Mouse (Mus musculus) stomach, postnatal 0 days (tissue): ENCODE results near the gene Spire2. TPM values are rescaled to one million over a fixed set of nuclear protein-coding genes. Genes with fewer than 3 reads are reported as not detected.

Experiments used
- ATAC-seq: fragments of 200-750 bp; cut with Nextera tagmentation; 2 replicates; pipeline ENCODE4 v1.8.0; 2017; ENCODE audit not compliant: low FRiP score, low TSS enrichment
- DNase-seq: peaks from one replicate; pipeline ENCODE4 v3.0.0-alpha.2; 2016; ENCODE audit warnings: low spot score
- H3K27ac ChIP-seq: fragments of 300-500 bp; sonication (generic); replicated peaks from 2 replicates; pipeline ENCODE4 v1.5.1; 2014; ENCODE audit warnings: mild to moderate bottlenecking, control low read depth
- H3K27me3 ChIP-seq: fragments of 300-500 bp; sonication (generic); 2 replicates; pipeline ENCODE4 v1.6.1; 2014; ENCODE audit warnings: low read length; ENCODE audit not compliant: control insufficient read depth, insufficient read depth
- H3K36me3 ChIP-seq: fragments of 300-500 bp; sonication (generic); 2 replicates; pipeline ENCODE4 v1.6.1; 2014; ENCODE audit warnings: low read length, mixed read lengths; ENCODE audit not compliant: control insufficient read depth, insufficient read depth
- H3K4me1 ChIP-seq: fragments of 300-500 bp; sonication (generic); replicated peaks from 2 replicates; pipeline ENCODE4 v1.6.1; 2014; ENCODE audit warnings: antibody characterized with exemption; ENCODE audit not compliant: control insufficient read depth, insufficient read depth
- H3K4me2 ChIP-seq: fragments of 300-500 bp; sonication (generic); replicated peaks from 2 replicates; pipeline ENCODE4 v1.6.1; 2014; ENCODE audit warnings: low read depth, mild to moderate bottlenecking, control low read depth, moderate library complexity
- H3K4me3 ChIP-seq: fragments of 300-500 bp; sonication (generic); 2 replicates; pipeline ENCODE4 v1.5.1; 2014; ENCODE audit warnings: low read depth, low read length, control low read depth
- H3K9ac ChIP-seq: fragments of 300-500 bp; sonication (generic); 2 replicates; pipeline ENCODE4 v1.6.1; 2014; ENCODE audit warnings: mild to moderate bottlenecking, low read length, control low read depth, mixed read lengths
- H3K9me3 ChIP-seq: fragments of 300-500 bp; sonication (generic); 2 replicates; pipeline ENCODE4 v1.6.1; 2016; ENCODE audit warnings: low read length; ENCODE audit not compliant: control insufficient read depth
- CTCF ChIP-seq: IDR thresholded peaks from 2 replicates; pipeline ENCODE4 v1.5.1; 2016; ENCODE audit warnings: antibody characterized with exemption, low read depth, mild to moderate bottlenecking, moderate library complexity
- EP300 ChIP-seq: optimal IDR thresholded peaks from 2 replicates; pipeline ENCODE3; 2016; ENCODE audit warnings: antibody characterized with exemption
- WGBS: fragments of 180-500 bp; shearing (Covaris S2); extraction: QIAGEN DNeasy Blood & Tissue Kit; methylation state at CpG from one replicate; pipeline ENCODE4 v1.1.7; 2014; 5-methylcytosine and 5-hydroxymethylcytosine counted together
- polyA plus RNA-seq: library from polyadenylated mRNA; unstranded; fragments of >200 nt; fragmentation: Nextera tagmentation; extraction: Ambion mirVana; gene quantifications from 2 replicates; pipeline ENCODE4 v1.2.1, GENCODE M21; 2015

The Spire2 gene
- polyA plus RNA-seq, 1 experiment from 2014 or later = 12.4 TPM

DNA sequence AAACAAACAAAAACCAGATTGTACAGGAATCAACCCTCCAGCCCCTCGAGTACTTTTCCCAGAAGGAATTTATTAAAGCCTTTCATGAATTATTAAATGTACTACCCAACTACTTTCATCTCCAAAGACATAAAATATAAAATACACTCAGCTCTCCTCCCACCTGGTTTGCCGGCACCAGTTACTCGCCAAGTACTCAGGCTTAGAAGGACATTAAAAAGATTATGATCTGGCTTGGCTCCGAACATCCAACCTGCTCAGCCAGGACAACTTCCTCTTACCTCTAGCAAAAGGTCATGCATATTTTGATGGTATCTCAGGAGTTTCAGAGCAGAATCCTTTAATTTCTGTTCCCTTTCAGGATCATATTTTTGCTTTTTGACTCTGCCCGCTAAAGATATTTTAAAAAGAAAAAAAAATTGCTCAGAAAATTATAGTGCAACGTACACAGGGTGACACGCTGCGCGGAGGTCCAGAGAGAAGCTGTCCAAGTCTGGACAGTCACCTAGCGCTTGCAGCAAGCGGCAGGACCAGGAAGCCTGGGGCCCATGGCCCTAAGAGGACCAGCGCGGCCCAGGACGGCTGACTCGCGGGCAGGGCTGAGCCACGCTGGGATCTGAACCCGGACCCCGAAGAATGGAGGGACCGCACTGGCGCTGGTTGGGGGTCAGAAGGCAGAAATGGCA, 14.6 kb upstream of the Spire2 start:
- Histone ChIP-seq H3K9ac (peak overlapping the region; percentile 60), H3K4me3 (peak overlapping the region; percentile 55), H3K27ac (no peak overlapping the region), H3K36me3 (no peaks in the 10 kb centered on the region), H3K9me3 (no peaks in the 10 kb centered on the region), H3K4me2 (peak overlapping the region; percentile 92), H3K27me3 (no peaks in the 10 kb centered on the region), H3K4me1 (0 out of 2 replicates have a peak, but pooled peaks cover 3% of the 10 kb centered on the region)
- no peak for DNase-seq
- peak; percentile 72 for ATAC-seq
- WGBS = 4% methylated on average over 21 of the region's 21 CpGs
- no peak for TF ChIP-seq CTCF
- TF ChIP-seq EP300 = no peak

DNA sequence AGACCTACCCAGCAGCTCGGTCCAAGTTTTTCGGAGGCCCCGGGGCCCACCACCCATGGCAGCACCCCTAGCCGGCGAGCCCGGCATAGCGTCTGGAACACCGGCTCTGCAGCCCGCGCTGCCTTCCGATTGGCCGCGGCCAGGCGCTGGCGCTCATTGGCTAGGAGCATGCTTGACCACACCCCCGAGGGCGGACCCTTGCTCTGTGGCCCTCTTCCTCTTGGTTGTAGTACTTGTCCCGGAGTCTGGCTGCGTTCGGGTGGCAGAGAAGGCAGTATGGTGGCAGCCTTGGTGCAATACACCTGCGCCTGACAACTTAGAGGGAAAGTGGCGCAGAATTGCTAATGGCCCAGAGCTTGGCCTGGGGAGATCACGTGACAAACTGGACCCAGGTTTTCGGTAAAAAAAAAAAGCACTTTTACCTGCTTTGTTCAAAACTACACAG, 14.0 kb upstream of the Spire2 start, which contains the start of gene Fanca:
TSS of gene Fanca (minus strand) at position 110 of the 445 bp plus-strand sequence.
- ATAC-seq (peak; percentile 99), DNase-seq (peak; percentile 98)
- H3K4me1 ChIP-seq = 0 out of 2 replicates have a peak, but pooled peaks cover 3% of the 10 kb centered on the region
- no peak within 1 kb of the TSS for H3K27ac ChIP-seq
- WGBS = under 1% methylated on average over 24 of the region's 24 CpGs
- H3K9ac ChIP-seq = peak within 1 kb of the TSS; percentile 60
- H3K36me3 ChIP-seq = no peaks in the 10 kb centered on the region
- no peaks in the 10 kb centered on the region for H3K9me3 ChIP-seq
- H3K27me3 ChIP-seq = no peaks in the 10 kb centered on the region
- H3K4me2 ChIP-seq = peak within 1 kb of the TSS; percentile 92
- TF ChIP-seq CTCF (peak; percentile 47), EP300 (no peak)
- peak within 1 kb of the TSS; percentile 55 for H3K4me3 ChIP-seq

DNA sequence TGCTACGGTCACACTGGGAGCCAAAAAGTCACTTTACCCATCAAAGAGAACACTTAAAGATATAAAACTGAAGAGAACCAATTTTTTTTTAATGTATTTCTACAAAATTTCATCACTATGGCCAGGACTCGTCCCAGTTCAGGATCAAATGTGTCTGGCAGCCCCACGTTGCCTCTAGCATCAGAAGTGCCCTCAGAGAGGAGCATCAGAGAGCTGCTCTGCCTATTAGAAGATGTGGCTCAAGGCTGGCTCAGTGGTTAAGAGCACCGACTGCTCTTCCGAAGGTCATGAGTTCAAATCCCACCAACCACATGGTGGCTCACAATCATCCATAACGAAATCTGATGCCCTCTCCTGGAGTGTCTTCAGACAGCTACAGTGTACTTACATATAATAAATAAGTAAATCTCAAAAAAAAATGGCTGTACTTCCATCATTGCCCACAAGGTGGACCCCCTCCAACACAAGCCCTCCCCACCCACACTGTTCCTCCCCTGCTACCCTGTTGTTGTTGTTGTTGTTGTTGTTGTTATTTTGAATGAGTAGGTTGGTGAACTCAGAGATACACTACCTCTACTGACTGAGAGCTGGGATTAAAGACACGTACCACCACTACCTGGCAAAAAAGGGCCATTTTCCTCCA, 12.9 kb upstream of the Spire2 start:
- TF ChIP-seq EP300 = no peak
- peak; percentile 82 for TF ChIP-seq CTCF
- 27% methylated on average over 7 of the region's 7 CpGs for WGBS
- DNase-seq (peak; percentile 45), ATAC-seq (no peak)
- H3K4me1 ChIP-seq = 0 out of 2 replicates have a peak, but pooled peaks cover 3% of the 10 kb centered on the region
- no peak overlapping the region for H3K4me3 ChIP-seq
- H3K27ac ChIP-seq = no peak overlapping the region
- H3K9ac ChIP-seq = no peak overlapping the region
- H3K27me3 ChIP-seq = no peaks in the 10 kb centered on the region
- no peaks in the 10 kb centered on the region for H3K36me3 ChIP-seq
- H3K4me2 ChIP-seq = no peak overlapping the region
- no peaks in the 10 kb centered on the region for H3K9me3 ChIP-seq

DNA sequence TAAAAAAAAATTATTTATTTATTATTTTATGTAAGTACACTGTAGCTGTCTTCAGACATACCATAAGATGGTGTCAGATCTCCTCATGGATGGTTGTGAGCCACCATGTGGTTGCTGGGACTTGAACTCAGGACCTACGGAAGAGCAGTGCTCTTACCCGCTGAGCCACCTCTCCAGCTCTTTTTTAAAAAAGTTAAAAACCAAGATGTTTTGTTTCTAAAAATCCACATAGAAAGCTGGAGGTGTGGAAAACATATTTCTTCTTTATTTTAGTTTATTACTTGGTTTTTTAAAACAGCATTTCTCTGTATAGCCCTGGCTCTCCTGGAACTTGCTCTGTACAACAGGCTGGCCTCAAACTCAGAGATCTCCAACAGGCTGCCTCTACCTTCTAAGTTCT, 4.0 kb upstream of the Spire2 start:
- no peak for TF ChIP-seq CTCF
- no peak for TF ChIP-seq EP300

DNA sequence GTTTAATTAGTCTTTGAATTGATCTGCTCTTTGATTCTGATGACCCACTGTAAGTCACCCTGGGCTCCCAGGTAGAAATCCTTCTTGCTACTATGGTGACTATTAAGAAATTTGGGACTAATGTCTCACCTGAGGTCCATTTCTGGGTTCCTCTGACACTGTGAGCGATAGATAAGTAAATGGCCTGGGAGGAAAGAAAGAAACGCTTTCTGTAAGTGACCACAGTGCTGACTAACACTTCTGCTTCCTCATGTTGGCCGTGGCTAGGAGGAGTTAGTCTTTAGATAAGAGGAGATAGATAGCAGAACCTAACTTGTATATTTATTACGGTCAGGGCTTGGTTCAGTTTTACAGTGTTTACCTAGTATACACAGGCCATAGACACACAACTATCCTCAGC, 3.2 kb upstream of the Spire2 start:
- TF ChIP-seq CTCF (no peak), EP300 (no peak)
- no peaks in the 10 kb centered on the region for H3K27me3 ChIP-seq
- WGBS = 63% methylated on average over 4 of the region's 4 CpGs
- H3K27ac ChIP-seq = no peak overlapping the region
- no peaks in the 10 kb centered on the region for H3K4me1 ChIP-seq
- DNase-seq = no peak
- H3K4me3 ChIP-seq = no peak overlapping the region
- H3K4me2 ChIP-seq = no peak overlapping the region
- no peaks in the 10 kb centered on the region for H3K36me3 ChIP-seq
- H3K9me3 ChIP-seq = no peaks in the 10 kb centered on the region
- no peak overlapping the region for H3K9ac ChIP-seq
- peak; percentile 16; the same call in 1 of the 2 replicates for ATAC-seq

More for the DNA sequence above, 4.0 kb upstream of the Spire2 start:
- DNase-seq (no peak), ATAC-seq (no peak)
- no peak overlapping the region for H3K27ac ChIP-seq
- H3K4me3 ChIP-seq = no peak overlapping the region
- H3K9ac ChIP-seq = no peak overlapping the region
- H3K27me3 ChIP-seq = no peaks in the 10 kb centered on the region
- H3K9me3 ChIP-seq = no peaks in the 10 kb centered on the region
- H3K4me1 ChIP-seq = no peaks in the 10 kb centered on the region
- no peaks in the 10 kb centered on the region for H3K36me3 ChIP-seq
- H3K4me2 ChIP-seq = no peak overlapping the region
- WGBS = 89% methylated on average over 2 of the region's 2 CpGs

DNA sequence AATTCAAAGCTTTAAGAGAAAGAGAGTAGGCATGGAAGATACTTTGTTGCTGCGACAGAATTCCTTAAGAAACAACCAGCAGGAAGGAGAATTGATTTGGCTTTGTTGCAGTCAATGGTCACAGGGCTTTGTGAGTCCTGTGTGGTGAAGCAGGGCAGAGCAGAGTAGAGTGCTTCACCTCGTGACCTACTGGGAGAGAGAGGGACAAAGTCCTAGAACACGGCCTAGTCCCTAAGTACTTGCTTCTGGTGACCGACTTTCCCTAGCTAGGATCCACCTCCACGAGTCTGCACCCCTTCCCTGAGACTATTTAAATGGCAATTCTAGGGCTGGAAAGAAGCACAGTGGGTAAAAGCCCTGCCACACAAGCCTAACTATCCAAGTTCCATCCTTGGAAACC, 2.6 kb upstream of the Spire2 start:
- H3K9me3 ChIP-seq = no peaks in the 10 kb centered on the region
- ATAC-seq (no peak), DNase-seq (no peak)
- WGBS = 80% methylated on average over 5 of the region's 5 CpGs
- no peaks in the 10 kb centered on the region for H3K27me3 ChIP-seq
- no peaks in the 10 kb centered on the region for H3K36me3 ChIP-seq
- TF ChIP-seq EP300 = no peak
- H3K27ac ChIP-seq = no peak overlapping the region
- H3K4me3 ChIP-seq = no peak overlapping the region
- H3K4me1 ChIP-seq = no peaks in the 10 kb centered on the region
- H3K4me2 ChIP-seq = no peak overlapping the region
- no peak overlapping the region for H3K9ac ChIP-seq
